Mouse (Mus musculus): ENCODE measurements around the gene Meltf.

Gene Meltf

DNA sequence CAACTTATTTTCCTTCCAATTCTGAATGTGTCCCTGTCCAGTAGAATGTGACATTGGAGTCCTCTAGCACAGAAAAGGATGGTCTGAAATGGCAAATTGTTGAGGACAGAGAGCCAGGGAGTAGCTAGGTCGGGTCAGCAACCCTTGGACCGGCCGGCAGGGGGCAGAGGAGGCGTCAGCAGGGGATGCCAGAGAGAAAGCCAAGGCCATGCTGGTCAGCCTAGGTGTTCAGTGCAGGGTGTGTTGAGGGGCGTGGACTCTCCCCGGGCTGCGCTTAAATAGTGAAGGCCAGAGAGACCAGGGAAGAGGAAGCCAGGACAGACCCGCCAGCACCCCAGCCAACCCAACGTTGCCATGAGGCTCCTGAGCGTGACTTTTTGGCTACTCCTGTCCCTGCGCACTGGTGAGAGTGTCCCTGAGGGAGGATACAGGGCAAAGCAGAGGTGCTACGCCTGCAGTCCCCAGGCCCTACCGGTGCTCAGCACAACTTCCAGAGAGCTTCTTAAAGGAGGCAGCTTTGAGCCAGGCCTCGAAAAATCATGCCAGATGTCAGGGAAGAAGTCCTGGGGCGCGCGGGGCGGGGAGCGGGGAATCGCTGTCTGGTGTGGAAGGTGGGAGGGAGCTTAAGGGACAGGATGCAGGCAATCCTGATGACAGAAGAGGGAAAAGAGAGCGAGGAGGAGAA lies at the start of gene Meltf:
Meltf (plus strand) TSS at position 238 of the 685 bp plus-strand sequence.
- peak; percentile 75 for DNase-seq (ENCODE audit: extremely low read depth, insufficient read length, low spot score)

- no peak for DNase-seq (ENCODE audit: extremely low read depth, insufficient read length, low spot score)
Measured at GRCm38 (mm10) chr16:31830726-31831125, 47.9 kb upstream of the Meltf start.

DNA sequence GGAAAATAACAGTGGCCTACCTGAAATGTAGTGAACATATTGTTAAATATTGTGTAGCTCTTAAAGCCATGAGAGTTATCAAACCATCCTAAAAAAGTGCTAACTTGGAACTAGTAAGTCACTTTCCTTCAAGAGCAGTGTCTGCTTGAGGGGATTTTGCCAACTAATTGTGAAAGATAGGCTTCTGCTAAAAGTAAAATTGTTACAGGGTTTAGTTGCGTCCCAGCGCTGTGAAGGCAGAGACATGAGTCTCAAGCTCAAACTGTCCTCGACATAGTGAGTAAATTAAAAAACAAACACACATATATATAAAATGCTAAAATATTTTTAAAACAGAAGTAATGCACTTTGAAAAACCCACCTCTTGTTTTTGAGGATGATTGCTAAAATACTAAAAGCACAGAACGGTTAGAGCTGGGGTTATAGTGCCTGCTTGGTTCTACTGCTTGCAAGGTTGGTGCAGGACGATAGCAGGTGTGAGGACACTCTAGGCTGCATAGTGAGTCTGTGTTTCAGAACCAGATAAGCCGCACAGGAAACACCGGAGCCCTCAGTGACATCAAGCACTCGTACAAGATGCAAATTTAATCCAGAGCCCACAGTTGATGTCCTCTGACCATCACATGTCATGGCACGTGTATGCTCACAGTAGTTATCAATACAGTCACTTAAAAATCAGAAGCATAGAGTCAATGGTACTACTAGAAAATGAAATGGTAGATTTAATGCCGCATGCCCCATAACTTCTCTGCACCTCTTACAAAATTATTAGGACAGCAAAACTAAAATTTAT lies 45.8 kb upstream of the Meltf start:
- no peak for DNase-seq (ENCODE audit: extremely low read depth, insufficient read length, low spot score)

- DNase-seq (ENCODE audit: extremely low read depth, insufficient read length, low spot score), result peak; percentile 23
Measured at GRCm38 (mm10) chr16:31834011-31834584, 44.5 kb upstream of the Meltf start.

DNA sequence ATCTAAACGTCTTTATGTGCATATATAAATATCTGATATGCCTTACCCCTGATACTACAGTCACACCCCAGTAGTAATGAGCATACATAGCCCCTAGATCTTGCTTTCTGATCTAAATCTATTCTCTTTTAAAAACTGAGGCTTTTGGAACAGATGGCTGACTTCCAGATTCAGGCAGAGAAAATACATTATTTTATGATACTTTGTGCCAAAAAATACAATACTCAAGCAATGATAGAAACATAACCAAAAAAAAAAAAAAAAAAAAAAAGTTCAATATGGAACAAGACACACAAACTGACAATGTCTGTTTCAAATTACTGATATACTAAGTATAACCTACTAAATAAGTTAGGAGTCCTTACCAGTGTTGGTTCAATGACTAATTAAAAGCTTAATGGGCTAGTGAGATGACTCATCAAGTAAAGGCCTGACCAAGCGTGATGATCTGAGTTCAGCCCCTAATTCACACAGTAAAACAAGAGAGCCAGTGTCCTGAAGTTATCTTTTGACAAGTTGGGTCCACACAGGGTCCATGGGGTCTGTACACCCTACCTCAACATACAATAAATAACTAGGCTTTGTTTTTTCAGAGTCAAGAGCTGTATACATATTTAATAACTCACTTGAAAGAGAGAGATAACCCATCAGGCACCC lies 43.8 kb upstream of the Meltf start:
- no peak for DNase-seq (ENCODE audit: extremely low read depth, insufficient read length, low spot score)

DNA sequence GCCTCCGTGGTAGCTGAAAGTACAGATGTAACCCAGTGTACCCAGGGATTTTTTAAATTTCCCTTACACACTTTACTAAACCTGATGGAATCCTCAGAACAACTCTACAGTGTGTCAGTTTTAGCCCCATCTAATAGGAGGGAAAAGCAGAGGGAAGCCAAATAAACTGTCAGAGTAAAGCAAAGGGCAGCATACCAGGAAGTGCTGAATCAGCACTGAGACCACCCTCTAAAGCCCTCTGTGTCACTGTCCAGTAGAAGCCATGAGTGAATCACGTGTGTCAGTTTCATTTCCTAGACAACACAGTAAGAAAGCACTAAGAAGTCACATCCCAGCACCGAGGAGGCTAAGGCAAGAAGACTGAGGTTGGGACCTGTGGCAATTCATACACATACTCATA lies 41.2 kb upstream of the Meltf start:
- DNase-seq (ENCODE audit: extremely low read depth, insufficient read length, low spot score), result no peak

- no peak for DNase-seq (ENCODE audit: extremely low read depth, insufficient read length, low spot score)
Measured at GRCm38 (mm10) chr16:31844246-31844645, 34.4 kb upstream of the Meltf start.

GRCm38 (mm10) chr16:31846763-31847162 lies 31.8 kb upstream of the Meltf start:
- DNase-seq (ENCODE audit: extremely low read depth, insufficient read length, low spot score), result no peak

DNA sequence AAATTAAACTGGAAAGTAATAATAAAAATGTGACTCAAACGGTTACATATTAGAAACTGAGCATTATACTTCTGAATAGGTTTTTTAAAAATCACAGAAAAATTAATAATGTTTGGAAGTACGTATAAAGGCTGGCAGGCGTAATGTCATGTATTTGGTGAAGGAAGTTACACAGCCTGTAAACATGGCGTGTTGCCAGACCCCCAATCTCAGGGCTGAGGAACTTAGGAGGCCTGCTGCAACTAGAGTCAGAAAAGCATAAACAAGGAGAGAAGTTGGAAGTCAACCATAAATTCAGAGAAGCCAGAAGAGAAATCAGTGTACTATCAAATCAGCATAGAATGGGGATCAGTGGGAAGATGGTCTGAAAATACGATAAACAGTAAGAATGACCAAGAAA lies 14.7 kb upstream of the Meltf start:
- DNase-seq (ENCODE audit: extremely low read depth, insufficient read length, low spot score), result no peak

GRCm38 (mm10) chr16:31865242-31865641 lies 13.4 kb upstream of the Meltf start:
- DNase-seq (ENCODE audit: extremely low read depth, insufficient read length, low spot score), result no peak

DNA sequence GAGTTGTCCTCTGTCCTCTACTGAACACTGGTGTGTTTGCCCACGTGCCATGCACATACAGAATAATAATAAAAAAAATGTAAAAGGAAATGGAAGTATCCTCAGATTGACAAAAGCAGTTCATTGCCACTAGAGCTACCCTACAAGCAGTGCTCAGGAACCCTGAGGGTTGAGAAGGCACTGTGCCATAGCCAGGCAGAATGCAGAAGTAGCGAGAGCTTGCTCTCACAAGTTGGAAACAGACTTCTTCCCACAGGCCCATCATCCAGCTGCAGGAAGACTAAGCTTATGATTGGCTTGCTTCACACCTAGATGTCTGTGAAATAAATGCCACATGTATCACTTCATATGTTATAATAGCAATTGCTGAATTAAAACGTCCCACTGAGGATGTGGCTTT lies 11.7 kb upstream of the Meltf start:
- DNase-seq (ENCODE audit: extremely low read depth, insufficient read length, low spot score), result no peak

GRCm38 (mm10) chr16:31867736-31868135 lies 10.9 kb upstream of the Meltf start:
- DNase-seq (ENCODE audit: extremely low read depth, insufficient read length, low spot score), result no peak

- DNase-seq (ENCODE audit: extremely low read depth, insufficient read length, low spot score), result no peak
Measured at GRCm38 (mm10) chr16:31873721-31874120, 4.9 kb upstream of the Meltf start.

DNA sequence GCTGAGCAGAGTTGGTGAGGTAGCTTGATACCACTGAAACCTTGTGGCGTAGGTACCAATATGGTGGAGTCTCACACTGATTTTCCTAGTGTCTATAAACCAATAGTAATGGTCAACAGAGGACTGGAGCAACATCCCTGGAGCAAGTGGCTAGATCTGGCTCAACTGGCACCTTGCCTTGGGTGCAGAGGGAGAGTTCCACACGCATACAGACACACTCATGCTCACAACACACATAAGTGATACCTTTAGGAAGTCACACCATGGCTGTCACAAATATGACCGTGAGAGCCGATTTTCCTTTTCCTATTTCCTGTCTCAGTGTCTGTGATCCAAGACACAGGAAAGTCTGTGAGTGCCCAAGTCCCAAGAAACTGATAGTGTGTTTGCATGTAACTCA lies 3.2 kb upstream of the Meltf start:
- DNase-seq (ENCODE audit: extremely low read depth, insufficient read length, low spot score), result no peak

- no peak for DNase-seq (ENCODE audit: extremely low read depth, insufficient read length, low spot score)
Measured at GRCm38 (mm10) chr16:31876386-31876785, 2.2 kb upstream of the Meltf start.

GRCm38 (mm10) chr16:31878052-31878451 lies 558 bp upstream of the Meltf start:
- DNase-seq (ENCODE audit: extremely low read depth, insufficient read length, low spot score), result no peak

- peak; percentile 79 for DNase-seq (ENCODE audit: extremely low read depth, insufficient read length, low spot score)
Measured at GRCm38 (mm10) chr16:31880146-31880840, 1.7 kb downstream of the Meltf start.

- DNase-seq (ENCODE audit: extremely low read depth, insufficient read length, low spot score), result no peak
Measured at GRCm38 (mm10) chr16:31882381-31882908, 3.8 kb downstream of the Meltf start.

DNA sequence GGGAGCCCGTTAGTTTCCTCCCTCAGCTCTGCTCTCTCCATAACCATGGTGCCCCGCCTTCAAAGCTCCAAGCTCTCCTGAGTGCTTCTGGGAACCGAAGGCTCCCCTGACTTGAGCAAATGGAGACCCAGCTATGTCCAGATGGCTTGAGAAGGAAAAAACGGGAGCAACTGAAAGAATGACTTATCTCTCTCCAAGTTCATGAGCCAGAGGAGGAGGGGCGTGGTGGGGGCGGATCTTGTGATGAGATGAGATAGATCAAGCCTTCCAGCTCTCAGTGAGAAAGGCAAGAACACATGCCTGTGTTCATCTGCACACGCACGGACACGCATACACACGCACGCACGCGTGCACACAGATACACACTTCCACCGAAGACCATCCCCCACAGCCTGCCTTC lies 4.7 kb downstream of the Meltf start:
- DNase-seq (ENCODE audit: extremely low read depth, insufficient read length, low spot score), result no peak

- no peak for DNase-seq (ENCODE audit: extremely low read depth, insufficient read length, low spot score)
Measured at GRCm38 (mm10) chr16:31883902-31884301, 5.3 kb downstream of the Meltf start.

All from 3134 (cell line).